Mouse (Mus musculus): ENCODE results near the gene Srsf2.

DNA sequence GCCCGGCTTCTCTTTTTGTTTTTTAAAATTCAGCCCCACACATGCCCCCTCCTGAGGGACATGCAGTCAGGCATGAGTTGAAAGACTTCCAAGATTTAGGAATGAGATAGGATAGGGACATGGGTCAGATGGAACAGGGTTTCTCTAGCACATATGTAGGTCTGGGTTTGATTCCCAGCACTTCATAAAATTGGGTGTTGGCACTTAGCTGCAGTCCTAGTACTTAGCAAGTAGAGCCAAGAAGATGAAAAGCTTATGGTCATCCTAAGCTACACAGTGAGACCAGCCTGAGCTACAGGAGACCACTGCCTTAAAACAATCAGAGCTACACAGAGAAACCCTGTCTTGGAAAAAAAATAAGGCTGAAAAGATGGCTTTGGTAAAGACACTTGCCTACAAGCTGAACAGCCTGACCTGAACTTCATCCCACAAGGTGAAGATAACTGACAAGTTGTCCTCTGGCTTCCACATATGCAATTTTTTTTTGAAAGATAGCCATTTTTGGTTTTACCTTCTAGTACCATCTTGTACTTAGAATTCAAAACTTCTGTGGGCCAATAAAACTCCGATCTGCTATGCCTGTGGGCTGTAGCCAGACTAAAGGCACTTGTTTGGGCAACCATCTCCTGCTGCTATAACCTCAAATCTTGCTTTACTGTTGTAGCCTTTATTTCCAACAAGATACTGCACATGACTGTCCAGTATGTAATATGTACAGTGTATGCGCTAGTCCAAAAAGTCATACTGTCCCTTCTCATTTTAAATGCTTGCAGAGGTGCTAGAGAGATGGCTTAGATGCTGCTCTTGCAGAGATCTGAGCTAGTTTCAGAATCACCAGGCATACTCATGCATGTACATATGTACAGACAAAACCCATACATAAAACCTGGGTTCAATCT is 5.5 kb downstream of the Srsf2 start:
- TF ChIP-seq POLR2A (IDR thresholded peaks at IDR 0.05; ENCODE audit: control insufficient read depth, extremely low read depth, insufficient read depth, low read length, poor library complexity) (no peak), CTCF (IDR thresholded peaks at IDR 0.05; ENCODE audit: borderline replicate concordance, control insufficient read depth, extremely low read depth, insufficient read depth, low read length, poor library complexity) (no peak)

All from thymus, adult 2 months (tissue).